Mouse (Mus musculus): ENCODE measurements around the gene Wdfy3. TPM values are rescaled to one million over a fixed set of nuclear protein-coding genes. Genes with fewer than 3 reads are reported as not detected.

Wdfy3 gene
- polyA plus RNA-seq, 2 experiments: 3.8 to 5.0 TPM

GRCm38 (mm10) chr5:101951918-101952317, 117.8 kb downstream of the Wdfy3 start:
- no peak overlapping the region for H3K27ac ChIP-seq
- no peak overlapping the region for H3K4me3 ChIP-seq (ENCODE audit: insufficient read depth in 1 of 2, low read depth in 2 of 2, low read length in 2 of 2)
- no peaks in the 10 kb centered on the region for H3K9me3 ChIP-seq (ENCODE audit: control insufficient read depth, low read length)
- DNase-seq (ENCODE audit: low read depth in 3 of 3, low spot score in 3 of 3): no peak
- no peak for ATAC-seq (ENCODE audit: insufficient read depth)
- TF ChIP-seq CTCF (IDR thresholded peaks at IDR 0.05; ENCODE audit: low read depth) (no peak), EP300 (IDR thresholded peaks at IDR 0.05; ENCODE audit: low read depth) (no peak)
- H3K9ac ChIP-seq (replicated peaks): no peak overlapping the region
- peaks cover 2% of the 10 kb centered on the region; the same call in 1 of the 2 replicates for H3K36me3 ChIP-seq (replicated peaks; ENCODE audit: control insufficient read depth, insufficient read depth, low read depth)
- 33% methylated on average over 1 of the region's 1 CpGs for WGBS (ENCODE audit: insufficient replicate concordance)
- H3K4me2 ChIP-seq (ENCODE audit: low read depth): no peak overlapping the region
- H3K27me3 ChIP-seq (ENCODE audit: control insufficient read depth, insufficient read depth, low read length): no peaks in the 10 kb centered on the region
- no peaks in the 10 kb centered on the region for H3K4me1 ChIP-seq (replicated peaks; ENCODE audit: control insufficient read depth in 2 of 2, insufficient read depth in 2 of 2, low read length in 1 of 2)

GRCm38 (mm10) chr5:101949323-101949722, 120.4 kb downstream of the Wdfy3 start:
- DNase-seq (ENCODE audit: low read depth in 3 of 3, low spot score in 3 of 3) (no peak), ATAC-seq (ENCODE audit: insufficient read depth) (no peak)
- Histone ChIP-seq H3K27ac (no peak overlapping the region), H3K4me3 (ENCODE audit: insufficient read depth in 1 of 2, low read depth in 2 of 2, low read length in 2 of 2) (no peak overlapping the region), H3K4me1 (replicated peaks; ENCODE audit: control insufficient read depth in 2 of 2, insufficient read depth in 2 of 2, low read length in 1 of 2) (no peaks in the 10 kb centered on the region), H3K9me3 (ENCODE audit: control insufficient read depth, low read length) (no peaks in the 10 kb centered on the region), H3K27me3 (ENCODE audit: control insufficient read depth, insufficient read depth, low read length) (no peaks in the 10 kb centered on the region), H3K36me3 (replicated peaks; ENCODE audit: control insufficient read depth, insufficient read depth, low read depth) (peaks cover 4% of the 10 kb centered on the region; the same call in 1 of the 2 replicates), H3K9ac (replicated peaks) (no peak overlapping the region), H3K4me2 (ENCODE audit: low read depth) (no peak overlapping the region)
- TF ChIP-seq CTCF (IDR thresholded peaks at IDR 0.05; ENCODE audit: low read depth): no peak
- no peak for TF ChIP-seq EP300 (IDR thresholded peaks at IDR 0.05; ENCODE audit: low read depth)
- 69% methylated on average over 8 of the region's 8 CpGs for WGBS (ENCODE audit: insufficient replicate concordance)

GRCm38 (mm10) chr5:101948641-101949040, 121.1 kb downstream of the Wdfy3 start:
- DNase-seq (ENCODE audit: low read depth in 3 of 3, low spot score in 3 of 3): no peak
- no peak for ATAC-seq (ENCODE audit: insufficient read depth)
- Histone ChIP-seq H3K4me3 (ENCODE audit: insufficient read depth in 1 of 2, low read depth in 2 of 2, low read length in 2 of 2) (no peak overlapping the region), H3K9ac (replicated peaks) (no peak overlapping the region), H3K36me3 (replicated peaks; ENCODE audit: control insufficient read depth, insufficient read depth, low read depth) (peaks cover 9% of the 10 kb centered on the region; the same call in 1 of the 2 replicates), H3K4me2 (ENCODE audit: low read depth) (no peak overlapping the region), H3K9me3 (ENCODE audit: control insufficient read depth, low read length) (no peaks in the 10 kb centered on the region), H3K27me3 (ENCODE audit: control insufficient read depth, insufficient read depth, low read length) (no peaks in the 10 kb centered on the region), H3K4me1 (replicated peaks; ENCODE audit: control insufficient read depth in 2 of 2, insufficient read depth in 2 of 2, low read length in 1 of 2) (no peaks in the 10 kb centered on the region), H3K27ac (no peak overlapping the region)
- TF ChIP-seq EP300 (IDR thresholded peaks at IDR 0.05; ENCODE audit: low read depth): no peak
- no peak for TF ChIP-seq CTCF (IDR thresholded peaks at IDR 0.05; ENCODE audit: low read depth)
- WGBS (ENCODE audit: insufficient replicate concordance): 76% methylated on average over 7 of the region's 7 CpGs

GRCm38 (mm10) chr5:101945731-101946130, 124.0 kb downstream of the Wdfy3 start:
- Histone ChIP-seq H3K27ac (no peak overlapping the region), H3K9ac (replicated peaks) (no peak overlapping the region), H3K4me2 (ENCODE audit: low read depth) (no peak overlapping the region), H3K4me3 (ENCODE audit: insufficient read depth in 1 of 2, low read depth in 2 of 2, low read length in 2 of 2) (no peak overlapping the region), H3K36me3 (replicated peaks; ENCODE audit: control insufficient read depth, insufficient read depth, low read depth) (peaks cover 9% of the 10 kb centered on the region), H3K4me1 (replicated peaks; ENCODE audit: control insufficient read depth in 2 of 2, insufficient read depth in 2 of 2, low read length in 1 of 2) (no peaks in the 10 kb centered on the region), H3K27me3 (ENCODE audit: control insufficient read depth, insufficient read depth, low read length) (no peaks in the 10 kb centered on the region), H3K9me3 (ENCODE audit: control insufficient read depth, low read length) (no peaks in the 10 kb centered on the region)
- WGBS (ENCODE audit: insufficient replicate concordance): 79% methylated on average over 5 of the region's 5 CpGs
- TF ChIP-seq CTCF (IDR thresholded peaks at IDR 0.05; ENCODE audit: low read depth): no peak
- ATAC-seq (ENCODE audit: insufficient read depth) (no peak), DNase-seq (ENCODE audit: low read depth in 3 of 3, low spot score in 3 of 3) (no peak)

GRCm38 (mm10) chr5:101937909-101938596, 131.7 kb downstream of the Wdfy3 start:
- no peaks in the 10 kb centered on the region for H3K9me3 ChIP-seq (ENCODE audit: control insufficient read depth, low read length)
- H3K36me3 ChIP-seq (replicated peaks; ENCODE audit: control insufficient read depth, insufficient read depth, low read depth): no peaks in the 10 kb centered on the region; the same call in none of the 2 replicates
- no peak for TF ChIP-seq CTCF (IDR thresholded peaks at IDR 0.05; ENCODE audit: low read depth)
- no peak for TF ChIP-seq EP300 (IDR thresholded peaks at IDR 0.05; ENCODE audit: low read depth)
- H3K27me3 ChIP-seq (ENCODE audit: control insufficient read depth, insufficient read depth, low read length): no peaks in the 10 kb centered on the region
- DNase-seq (ENCODE audit: low read depth in 3 of 3, low spot score in 3 of 3): no peak
- H3K27ac ChIP-seq: no peak overlapping the region
- H3K9ac ChIP-seq (replicated peaks): no peak overlapping the region
- no peaks in the 10 kb centered on the region for H3K4me1 ChIP-seq (replicated peaks; ENCODE audit: control insufficient read depth in 2 of 2, insufficient read depth in 2 of 2, low read length in 1 of 2)
- no peak overlapping the region for H3K4me2 ChIP-seq (ENCODE audit: low read depth)
- no peak overlapping the region for H3K4me3 ChIP-seq (ENCODE audit: insufficient read depth in 1 of 2, low read depth in 2 of 2, low read length in 2 of 2)
- 65% methylated on average over 13 of the region's 13 CpGs for WGBS (ENCODE audit: insufficient replicate concordance)
- no peak for ATAC-seq (ENCODE audit: insufficient read depth)
